Mouse (Mus musculus) testis, adult 2 months (tissue): ENCODE results near the gene Slc44a3. TPM values are rescaled to one million over a fixed set of nuclear protein-coding genes. Genes with fewer than 3 reads are reported as not detected.

Experiments
- H3K27ac ChIP-seq: fragments of 200-500 bp; 2 replicates; pipeline ENCODE4 v1.5.1; 2012; ENCODE audit warnings: low read depth, low read length; ENCODE audit not compliant: control insufficient read depth, insufficient read depth
- H3K27me3 ChIP-seq: fragments of 200-500 bp; 2 replicates; pipeline ENCODE4 v1.6.1; 2012; ENCODE audit warnings: mild to moderate bottlenecking, low read length, moderate library complexity; ENCODE audit not compliant: control insufficient read depth, insufficient read depth
- H3K36me3 ChIP-seq: fragments of 200-500 bp; 2 replicates; pipeline ENCODE4 v1.6.1; 2012; ENCODE audit warnings: mild to moderate bottlenecking, low read length; ENCODE audit not compliant: control insufficient read depth, insufficient read depth
- H3K4me1 ChIP-seq: fragments of 200-500 bp; 2 replicates; pipeline ENCODE4 v1.6.1; 2012; ENCODE audit warnings: low read length; ENCODE audit not compliant: control insufficient read depth, insufficient read depth
- H3K4me3 ChIP-seq: fragments of 200-500 bp; 2 replicates; pipeline ENCODE4 v1.5.1; 2012; ENCODE audit warnings: low read depth, mild to moderate bottlenecking, low read length, moderate library complexity, mixed read lengths; ENCODE audit not compliant: control insufficient read depth
- CTCF ChIP-seq: fragments of 200-500 bp; IDR thresholded peaks from 2 replicates; pipeline ENCODE4 v1.5.1; 2012; ENCODE audit warnings: low read depth, mild to moderate bottlenecking, inconsistent platforms, low read length, moderate library complexity; ENCODE audit not compliant: control insufficient read depth, insufficient read depth, insufficient replicate concordance
- POLR2A ChIP-seq: fragments of 200-500 bp; IDR thresholded peaks from 2 replicates; pipeline ENCODE4 v1.6.1; 2012; ENCODE audit warnings: low read depth, mild to moderate bottlenecking, inconsistent platforms, low read length, moderate library complexity; ENCODE audit not compliant: control insufficient read depth
- polyA plus RNA-seq: library from polyadenylated mRNA; depleted of rRNA; stranded (reverse); fragments of >200 nt; gene quantifications from 2 replicates; pipeline ENCODE4 v1.2.3, GENCODE M21; 2012

Gene Slc44a3
- polyA plus RNA-seq, 1 experiment, result 1.4 TPM

DNA sequence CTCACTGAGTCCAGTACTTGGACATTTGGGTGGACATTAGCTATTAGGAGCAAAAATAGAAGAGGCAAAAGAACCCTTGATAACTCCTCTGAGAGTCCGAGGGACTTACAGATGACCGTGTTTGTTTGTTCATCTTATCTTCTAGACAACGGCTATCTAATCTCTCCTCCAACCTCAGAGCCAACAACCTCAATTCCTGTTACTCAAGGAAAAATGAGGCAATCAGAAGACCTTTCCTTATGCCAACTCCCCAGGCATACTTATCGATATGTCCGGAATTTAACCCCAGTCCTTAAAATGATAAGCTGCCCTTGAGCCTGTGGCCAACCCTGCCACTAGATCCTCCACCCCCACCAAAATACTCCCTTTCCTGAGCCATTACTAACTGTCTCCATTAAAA, 31.5 kb downstream of the Slc44a3 start:
- no peak for TF ChIP-seq CTCF
- TF ChIP-seq POLR2A, result no peak
- no peaks in the 10 kb centered on the region for H3K4me1 ChIP-seq
- no peaks in the 10 kb centered on the region for H3K36me3 ChIP-seq
- H3K4me3 ChIP-seq, result no peak overlapping the region
- no peaks in the 10 kb centered on the region for H3K27me3 ChIP-seq
- H3K27ac ChIP-seq, result no peak overlapping the region

- Histone ChIP-seq H3K36me3 (no peaks in the 10 kb centered on the region), H3K27me3 (no peaks in the 10 kb centered on the region), H3K27ac (no peak overlapping the region), H3K4me1 (no peaks in the 10 kb centered on the region), H3K4me3 (no peak overlapping the region)
- TF ChIP-seq CTCF (peak; percentile 77; the same call in 1 of the 2 replicates), POLR2A (no peak)
Measured at GRCm38 (mm10) chr3:121500225-121500624, 32.0 kb downstream of the Slc44a3 start.

DNA sequence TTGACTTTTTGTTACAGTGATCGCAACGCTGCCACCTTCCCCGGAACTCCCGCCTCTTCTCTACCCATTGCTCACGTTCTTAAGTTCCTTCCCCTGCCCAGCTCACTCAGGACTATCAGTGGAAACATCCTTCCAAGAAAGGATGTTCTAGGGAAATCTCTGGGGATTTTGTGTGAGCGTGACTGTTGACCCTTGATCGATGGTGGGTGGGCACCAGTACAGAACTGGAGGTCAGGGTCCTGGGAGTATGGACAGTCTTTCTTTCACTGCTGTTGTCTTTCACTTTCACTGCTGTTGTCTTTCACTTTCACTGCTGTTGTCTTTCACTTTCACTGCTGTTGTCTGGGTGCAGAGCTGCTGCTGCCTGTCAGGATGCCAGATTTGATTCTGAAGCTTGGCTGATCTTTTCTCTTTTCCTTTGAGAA, 38.2 kb downstream of the Slc44a3 start:
- H3K4me1 ChIP-seq, result 0 out of 2 replicates have a peak, but pooled peaks cover 2% of the 10 kb centered on the region
- H3K27ac ChIP-seq, result no peak overlapping the region
- H3K27me3 ChIP-seq, result no peaks in the 10 kb centered on the region
- no peak overlapping the region for H3K4me3 ChIP-seq
- no peaks in the 10 kb centered on the region for H3K36me3 ChIP-seq
- TF ChIP-seq CTCF (no peak), POLR2A (no peak)

DNA sequence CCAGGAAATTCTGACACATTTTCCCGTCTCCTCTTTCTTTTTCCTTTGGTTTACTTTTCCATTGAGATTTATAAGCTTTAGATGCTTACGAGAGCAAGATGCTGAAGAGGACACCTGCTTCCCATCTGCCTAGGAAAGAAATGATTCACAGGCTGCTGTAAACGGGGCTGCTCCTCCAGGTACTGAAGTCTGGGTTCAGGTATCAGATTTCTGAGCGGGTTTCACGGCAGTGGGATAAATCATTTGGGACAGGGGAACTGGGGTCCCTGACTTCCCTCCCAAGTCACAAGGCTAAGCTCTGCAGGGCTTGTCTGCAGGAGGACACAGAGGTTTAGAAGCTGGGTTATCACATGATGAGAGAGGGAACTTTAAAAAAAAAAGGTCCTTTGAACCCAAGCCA, 40.2 kb downstream of the Slc44a3 start:
- H3K27me3 ChIP-seq, result no peaks in the 10 kb centered on the region
- no peak overlapping the region for H3K27ac ChIP-seq
- H3K36me3 ChIP-seq, result no peaks in the 10 kb centered on the region
- 0 out of 2 replicates have a peak, but pooled peaks cover 2% of the 10 kb centered on the region for H3K4me1 ChIP-seq
- H3K4me3 ChIP-seq, result no peak overlapping the region
- TF ChIP-seq CTCF (no peak), POLR2A (no peak)

DNA sequence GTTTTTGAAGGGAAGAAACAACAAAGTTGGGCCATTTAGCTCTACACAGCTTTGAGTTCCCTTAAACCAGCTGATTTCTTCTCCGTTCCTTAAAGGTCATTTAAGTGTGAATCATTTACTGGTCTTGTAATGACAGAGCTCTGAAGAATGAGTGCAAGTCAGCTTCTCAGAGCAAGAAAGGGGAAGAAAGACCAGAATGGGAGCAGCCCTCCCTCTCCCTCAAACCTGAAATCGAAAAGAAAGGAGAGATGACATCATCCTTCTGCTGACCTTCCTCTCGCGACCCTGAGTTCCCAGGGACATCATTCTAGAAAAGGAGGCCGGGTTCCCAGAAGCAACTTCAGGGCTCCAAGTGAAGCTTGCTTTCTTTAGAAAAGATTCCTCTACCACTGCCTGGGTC, 41.3 kb downstream of the Slc44a3 start:
- Histone ChIP-seq H3K4me1 (0 out of 2 replicates have a peak, but pooled peaks cover 2% of the 10 kb centered on the region), H3K36me3 (no peaks in the 10 kb centered on the region), H3K27ac (no peak overlapping the region), H3K27me3 (no peaks in the 10 kb centered on the region), H3K4me3 (no peak overlapping the region)
- no peak for TF ChIP-seq POLR2A
- no peak for TF ChIP-seq CTCF

GRCm38 (mm10) chr3:121489462-121490118, 42.6 kb downstream of the Slc44a3 start:
- H3K36me3 ChIP-seq, result no peaks in the 10 kb centered on the region
- H3K4me3 ChIP-seq, result no peak overlapping the region
- TF ChIP-seq POLR2A (no peak), CTCF (no peak)
- peaks cover 2% of the 10 kb centered on the region; the same call in 1 of the 2 replicates for H3K4me1 ChIP-seq
- no peaks in the 10 kb centered on the region for H3K27me3 ChIP-seq
- no peak overlapping the region for H3K27ac ChIP-seq

DNA sequence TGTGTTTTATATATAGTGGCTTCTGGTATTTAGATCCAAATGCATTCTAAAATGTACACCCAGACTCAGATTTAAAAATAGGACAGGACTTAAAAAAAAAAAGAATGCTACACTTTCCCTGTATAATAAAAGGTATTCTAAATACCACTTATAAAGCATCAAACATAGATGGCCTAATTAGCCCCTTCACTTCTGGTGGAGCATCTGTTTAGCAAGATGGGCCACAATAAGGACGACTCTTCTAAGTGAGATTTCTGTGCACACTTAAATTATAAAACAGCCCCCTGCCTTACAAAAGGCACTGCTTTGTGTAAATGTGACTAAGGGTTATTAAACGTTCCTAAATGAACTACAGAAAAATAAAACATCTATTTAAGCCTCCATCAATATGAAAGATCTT, 47.0 kb downstream of the Slc44a3 start:
- no peak overlapping the region for H3K4me3 ChIP-seq
- no peaks in the 10 kb centered on the region for H3K36me3 ChIP-seq
- no peaks in the 10 kb centered on the region; the same call in 1 of the 2 replicates for H3K4me1 ChIP-seq
- H3K27me3 ChIP-seq, result no peaks in the 10 kb centered on the region
- TF ChIP-seq CTCF (no peak), POLR2A (no peak)
- no peak overlapping the region for H3K27ac ChIP-seq
